Mouse (Mus musculus): Measurements from ENCODE around the gene Il2. TPM values are rescaled to one million over a fixed set of nuclear protein-coding genes. Genes with fewer than 3 reads are reported as not detected.

Gene Il2
- polyA plus RNA-seq, 1 experiment: not detected

DNA sequence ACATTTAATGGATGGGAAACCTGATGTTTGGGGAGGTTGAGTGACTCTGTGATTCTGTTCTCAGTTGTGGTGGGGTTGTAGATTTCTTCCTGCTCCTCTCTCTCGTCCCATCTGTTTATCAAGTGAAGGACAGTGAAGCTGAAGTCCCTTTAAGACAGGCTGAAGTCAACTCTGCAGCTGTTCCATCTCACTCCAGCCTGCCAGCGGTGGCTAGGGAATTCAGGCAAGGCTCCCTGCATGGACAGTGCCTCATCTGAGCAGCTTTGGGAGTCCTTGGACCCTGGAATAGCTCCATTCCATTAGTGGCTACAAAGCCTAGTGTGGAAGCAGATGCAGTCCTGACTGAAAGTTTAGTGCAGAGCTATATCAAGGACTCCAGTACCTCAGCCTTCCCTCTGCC is 3.3 kb upstream of the Il2 start:
- TF ChIP-seq MYOD1 (IDR thresholded peaks at IDR 0.05; ENCODE audit: control insufficient read depth, insufficient read length, low read depth) (peak; percentile 87), CTCF (IDR thresholded peaks at IDR 0.05; ENCODE audit: control insufficient read depth, insufficient read depth, insufficient read length) (no peak), MAX (IDR thresholded peaks at IDR 0.05) (no peak), FOSL1 (IDR thresholded peaks at IDR 0.05; ENCODE audit: insufficient read depth, low read length, poor library complexity, severe bottlenecking) (no peak)
- Histone ChIP-seq H3K4me3 (ENCODE audit: insufficient read depth, poor library complexity, severe bottlenecking) (no peak overlapping the region), H3K79me2 (ENCODE audit: control insufficient read depth, insufficient read depth) (no peaks in the 10 kb centered on the region), H3ac (ENCODE audit: control insufficient read depth, insufficient read length, low read depth) (no peak overlapping the region), H3K36me3 (ENCODE audit: control insufficient read depth, insufficient read depth) (no peaks in the 10 kb centered on the region), H3K79me3 (ENCODE audit: low read depth) (no peaks in the 10 kb centered on the region), H3K27me3 (ENCODE audit: control insufficient read depth, insufficient read depth, insufficient read length) (no peaks in the 10 kb centered on the region)

DNA sequence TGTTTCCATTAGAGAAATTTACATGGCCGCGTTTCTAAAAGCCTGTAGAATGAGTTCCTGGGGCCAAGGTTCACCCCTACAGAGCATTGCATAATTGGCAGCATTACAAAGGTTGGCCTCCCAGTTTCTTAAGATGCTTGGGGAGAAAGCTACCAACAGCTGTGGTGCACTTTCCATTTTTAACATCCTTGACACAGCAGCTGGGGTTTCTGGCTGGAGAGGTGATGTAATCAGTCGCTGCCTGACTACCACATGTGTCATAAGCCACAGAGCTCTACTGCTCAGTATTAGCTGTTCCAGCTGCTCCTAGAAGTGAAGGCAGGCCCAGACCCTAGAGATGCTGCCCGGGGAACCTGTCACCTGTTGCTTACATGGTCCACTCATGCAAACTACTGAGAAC is 2.5 kb upstream of the Il2 start:
- Histone ChIP-seq H3K4me3 (ENCODE audit: insufficient read depth, poor library complexity, severe bottlenecking) (no peak overlapping the region), H3K27me3 (ENCODE audit: control insufficient read depth, insufficient read depth, insufficient read length) (no peaks in the 10 kb centered on the region), H3ac (ENCODE audit: control insufficient read depth, insufficient read length, low read depth) (no peak overlapping the region), H3K79me3 (ENCODE audit: low read depth) (no peaks in the 10 kb centered on the region), H3K79me2 (ENCODE audit: control insufficient read depth, insufficient read depth) (no peaks in the 10 kb centered on the region), H3K36me3 (ENCODE audit: control insufficient read depth, insufficient read depth) (no peaks in the 10 kb centered on the region)
- TF ChIP-seq USF1 (IDR thresholded peaks at IDR 0.05; ENCODE audit: low read depth) (no peak), MAX (IDR thresholded peaks at IDR 0.05) (peak; percentile 48), CEBPB (IDR thresholded peaks at IDR 0.05; ENCODE audit: low read depth) (peak; percentile 86), FOSL1 (IDR thresholded peaks at IDR 0.05; ENCODE audit: insufficient read depth, low read length, poor library complexity, severe bottlenecking) (peak; percentile 78), MYOG (IDR thresholded peaks at IDR 0.05; ENCODE audit: control insufficient read depth, extremely low read depth, insufficient read length) (no peak), CTCF (IDR thresholded peaks at IDR 0.05; ENCODE audit: control insufficient read depth, insufficient read depth, insufficient read length) (no peak), MYOD1 (IDR thresholded peaks at IDR 0.05; ENCODE audit: control insufficient read depth, insufficient read length, low read depth) (peak; percentile 98)

DNA sequence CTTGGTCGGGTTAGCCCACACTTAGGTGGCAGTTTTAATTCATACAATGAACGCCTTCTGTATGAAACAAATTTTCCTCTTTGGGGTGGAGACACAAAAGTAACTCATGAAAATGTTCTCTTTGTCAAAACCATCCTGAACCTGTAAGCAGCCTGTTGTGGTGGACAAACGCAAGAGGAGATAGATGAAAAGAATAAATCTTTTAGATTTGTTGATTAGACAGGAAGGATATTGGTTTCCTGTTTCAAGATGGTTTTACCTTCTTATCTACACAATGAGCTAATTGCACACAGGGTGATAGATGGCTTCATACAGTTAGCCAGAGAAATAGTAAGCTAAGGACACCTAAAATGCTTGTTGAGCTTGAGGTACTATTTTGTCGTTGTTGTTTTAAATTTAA is 403 bp upstream of the Il2 start:
- H3K36me3 ChIP-seq (ENCODE audit: control insufficient read depth, insufficient read depth): no peaks in the 10 kb centered on the region
- H3ac ChIP-seq (ENCODE audit: control insufficient read depth, insufficient read length, low read depth): no peak overlapping the region
- no peak for TF ChIP-seq MYOG (IDR thresholded peaks at IDR 0.05; ENCODE audit: control insufficient read depth, extremely low read depth, insufficient read length)
- no peak for TF ChIP-seq FOSL1 (IDR thresholded peaks at IDR 0.05; ENCODE audit: insufficient read depth, low read length, poor library complexity, severe bottlenecking)
- TF ChIP-seq USF1 (IDR thresholded peaks at IDR 0.05; ENCODE audit: low read depth): no peak
- TF ChIP-seq CTCF (IDR thresholded peaks at IDR 0.05; ENCODE audit: control insufficient read depth, insufficient read depth, insufficient read length): no peak
- no peak for TF ChIP-seq CEBPB (IDR thresholded peaks at IDR 0.05; ENCODE audit: low read depth)
- no peak for TF ChIP-seq MAX (IDR thresholded peaks at IDR 0.05)
- TF ChIP-seq MYOD1 (IDR thresholded peaks at IDR 0.05; ENCODE audit: control insufficient read depth, insufficient read length, low read depth): no peak
- H3K79me2 ChIP-seq (ENCODE audit: control insufficient read depth, insufficient read depth): no peaks in the 10 kb centered on the region
- no peaks in the 10 kb centered on the region for H3K27me3 ChIP-seq (ENCODE audit: control insufficient read depth, insufficient read depth, insufficient read length)
- no peaks in the 10 kb centered on the region for H3K79me3 ChIP-seq (ENCODE audit: low read depth)
- H3K4me3 ChIP-seq (ENCODE audit: insufficient read depth, poor library complexity, severe bottlenecking): no peak overlapping the region

GRCm38 (mm10) chr3:37090721-37091120 is 35.0 kb downstream of the Il2 start:
- no peak overlapping the region for H3ac ChIP-seq (ENCODE audit: control insufficient read depth, insufficient read length, low read depth)
- TF ChIP-seq FOSL1 (IDR thresholded peaks at IDR 0.05; ENCODE audit: insufficient read depth, low read length, poor library complexity, severe bottlenecking) (no peak), MYOG (IDR thresholded peaks at IDR 0.05; ENCODE audit: control insufficient read depth, extremely low read depth, insufficient read length) (no peak), MAX (IDR thresholded peaks at IDR 0.05) (no peak), CTCF (IDR thresholded peaks at IDR 0.05; ENCODE audit: control insufficient read depth, insufficient read depth, insufficient read length) (no peak), MYOD1 (IDR thresholded peaks at IDR 0.05; ENCODE audit: control insufficient read depth, insufficient read length, low read depth) (no peak), USF1 (IDR thresholded peaks at IDR 0.05; ENCODE audit: low read depth) (no peak), CEBPB (IDR thresholded peaks at IDR 0.05; ENCODE audit: low read depth) (no peak)

GRCm38 (mm10) chr3:37084860-37085259 is 40.9 kb downstream of the Il2 start:
- TF ChIP-seq CEBPB (IDR thresholded peaks at IDR 0.05; ENCODE audit: low read depth) (no peak), USF1 (IDR thresholded peaks at IDR 0.05; ENCODE audit: low read depth) (no peak), MYOD1 (IDR thresholded peaks at IDR 0.05; ENCODE audit: control insufficient read depth, insufficient read length, low read depth) (no peak), FOSL1 (IDR thresholded peaks at IDR 0.05; ENCODE audit: insufficient read depth, low read length, poor library complexity, severe bottlenecking) (no peak), CTCF (IDR thresholded peaks at IDR 0.05; ENCODE audit: control insufficient read depth, insufficient read depth, insufficient read length) (no peak), MAX (IDR thresholded peaks at IDR 0.05) (no peak), MYOG (IDR thresholded peaks at IDR 0.05; ENCODE audit: control insufficient read depth, extremely low read depth, insufficient read length) (no peak)
- no peaks in the 10 kb centered on the region for H3K79me2 ChIP-seq (ENCODE audit: control insufficient read depth, insufficient read depth)
- no peaks in the 10 kb centered on the region for H3K79me3 ChIP-seq (ENCODE audit: low read depth)
- H3K36me3 ChIP-seq (ENCODE audit: control insufficient read depth, insufficient read depth): no peaks in the 10 kb centered on the region
- H3K4me3 ChIP-seq (ENCODE audit: insufficient read depth, poor library complexity, severe bottlenecking): no peak overlapping the region
- no peaks in the 10 kb centered on the region for H3K27me3 ChIP-seq (ENCODE audit: control insufficient read depth, insufficient read depth, insufficient read length)
- H3ac ChIP-seq (ENCODE audit: control insufficient read depth, insufficient read length, low read depth): no peak overlapping the region

More at GRCm38 (mm10) chr3:37090721-37091120, 35.0 kb downstream of the Il2 start:
- Histone ChIP-seq H3K4me3 (ENCODE audit: insufficient read depth, poor library complexity, severe bottlenecking) (no peak overlapping the region), H3K36me3 (ENCODE audit: control insufficient read depth, insufficient read depth) (no peaks in the 10 kb centered on the region), H3K79me2 (ENCODE audit: control insufficient read depth, insufficient read depth) (no peaks in the 10 kb centered on the region), H3K27me3 (ENCODE audit: control insufficient read depth, insufficient read depth, insufficient read length) (no peaks in the 10 kb centered on the region), H3K79me3 (ENCODE audit: low read depth) (no peaks in the 10 kb centered on the region)

DNA sequence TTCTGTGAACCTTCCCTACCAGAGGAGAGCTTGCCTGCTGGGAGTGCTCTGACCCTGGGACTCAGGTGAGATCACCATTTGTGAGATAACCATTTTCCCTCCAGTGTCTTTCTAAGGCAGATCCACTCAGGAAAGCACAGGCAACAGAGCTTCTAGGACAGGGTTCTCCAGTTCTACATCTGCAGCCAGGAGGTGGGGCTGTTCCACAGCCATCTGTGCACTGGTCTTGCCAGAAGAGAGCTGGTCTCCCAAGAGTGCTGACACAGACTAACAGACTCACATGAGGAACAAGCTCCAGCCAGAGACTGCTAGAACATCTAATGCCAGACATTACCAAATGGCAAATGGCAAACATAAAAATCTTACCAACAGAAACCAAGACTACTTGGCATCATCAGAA is 52.5 kb downstream of the Il2 start:
- Histone ChIP-seq H3K4me3 (ENCODE audit: insufficient read depth, poor library complexity, severe bottlenecking) (no peak overlapping the region), H3K27me3 (ENCODE audit: control insufficient read depth, insufficient read depth, insufficient read length) (no peaks in the 10 kb centered on the region)
- TF ChIP-seq CEBPB (IDR thresholded peaks at IDR 0.05; ENCODE audit: low read depth) (no peak), MYOG (IDR thresholded peaks at IDR 0.05; ENCODE audit: control insufficient read depth, extremely low read depth, insufficient read length) (no peak)

More for the DNA sequence above, 52.5 kb downstream of the Il2 start:
- Histone ChIP-seq H3K79me3 (ENCODE audit: low read depth) (no peaks in the 10 kb centered on the region), H3ac (ENCODE audit: control insufficient read depth, insufficient read length, low read depth) (no peak overlapping the region), H3K36me3 (ENCODE audit: control insufficient read depth, insufficient read depth) (no peaks in the 10 kb centered on the region), H3K79me2 (ENCODE audit: control insufficient read depth, insufficient read depth) (no peaks in the 10 kb centered on the region)

Other genes starting within 250 kb of the Il2 start
- not detected for gene Adad1, start 62.4 kb downstream of the Il2 start, polyA plus RNA-seq (2012; fragmentation: generic; extraction: Trizol)
- gene Il21, start 106.7 kb upstream of the Il2 start, polyA plus RNA-seq (2012; fragmentation: generic; extraction: Trizol): not detected
- gene Bbs12, start 186.6 kb upstream of the Il2 start, polyA plus RNA-seq (2012; fragmentation: generic; extraction: Trizol): 2.8 TPM
- 0.75 TPM for gene Cetn4, start 186.7 kb upstream of the Il2 start, polyA plus RNA-seq (2012; fragmentation: generic; extraction: Trizol)
- gene Fgf2, start 222.4 kb upstream of the Il2 start, polyA plus RNA-seq (2012; fragmentation: generic; extraction: Trizol): 0.49 TPM

All from C2C12 (cell line).